Mouse (Mus musculus) T-helper 1 cell (primary cell): ENCODE results near the gene Ascc3.

Experiments used
- in situ Hi-C: fragments of 300-600 bp; cut with MboI, MseI; formaldehyde crosslinking; loops from one replicate; pipeline ENCODE4 v1.15.1; 2025; ENCODE audit warnings: high pct_unique_total_duplicates

The Ascc3 gene

DNA sequence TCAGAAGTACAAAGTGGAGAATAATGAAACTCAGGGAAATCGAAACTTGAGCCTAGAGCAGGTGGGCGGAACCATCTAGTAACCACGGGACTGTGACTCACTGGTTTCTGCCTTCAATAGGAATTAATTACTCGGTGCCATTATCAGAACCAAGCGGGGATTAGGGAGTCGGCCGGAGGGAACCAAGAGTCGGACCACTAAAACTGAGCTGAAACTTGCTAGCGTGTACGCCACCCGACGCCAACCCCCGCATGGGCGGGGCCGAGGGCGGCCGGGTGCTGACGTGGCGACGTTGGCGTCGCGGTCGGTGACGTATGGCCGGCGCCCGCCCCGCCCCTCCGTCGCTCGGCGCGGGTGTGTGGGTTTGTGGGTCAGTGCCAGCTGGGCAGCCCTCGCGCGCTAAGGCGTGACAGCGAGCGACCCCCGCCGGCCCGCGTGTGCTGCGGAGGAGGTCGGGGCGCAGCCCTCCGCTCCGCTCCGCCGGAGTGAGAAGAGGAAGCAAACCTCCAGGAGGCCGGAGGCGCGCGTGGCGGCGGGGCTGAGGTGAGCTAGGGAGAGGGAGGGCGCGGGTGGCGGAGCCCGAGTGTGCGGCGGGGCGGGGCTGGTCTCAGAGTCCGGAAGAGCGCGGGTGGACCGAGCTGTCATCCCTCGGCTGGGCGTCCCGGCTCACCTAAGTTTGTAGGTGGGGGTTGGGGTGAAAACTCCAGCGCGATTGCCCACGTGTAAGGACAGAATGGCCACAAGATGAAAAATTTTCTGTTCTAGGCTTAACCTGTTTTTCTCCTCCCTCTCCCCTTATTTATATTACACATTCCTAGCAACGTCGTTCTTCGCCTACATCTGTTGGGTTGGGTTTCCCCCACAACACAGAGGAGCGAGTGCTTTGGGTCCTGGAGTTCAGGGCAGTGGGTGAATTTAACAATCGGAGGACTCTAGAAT is at the start of gene Ascc3:
Ascc3 (plus strand) TSS at position 315 of the 939 bp plus-strand sequence.
- in situ Hi-C loops, result no loop called here

DNA sequence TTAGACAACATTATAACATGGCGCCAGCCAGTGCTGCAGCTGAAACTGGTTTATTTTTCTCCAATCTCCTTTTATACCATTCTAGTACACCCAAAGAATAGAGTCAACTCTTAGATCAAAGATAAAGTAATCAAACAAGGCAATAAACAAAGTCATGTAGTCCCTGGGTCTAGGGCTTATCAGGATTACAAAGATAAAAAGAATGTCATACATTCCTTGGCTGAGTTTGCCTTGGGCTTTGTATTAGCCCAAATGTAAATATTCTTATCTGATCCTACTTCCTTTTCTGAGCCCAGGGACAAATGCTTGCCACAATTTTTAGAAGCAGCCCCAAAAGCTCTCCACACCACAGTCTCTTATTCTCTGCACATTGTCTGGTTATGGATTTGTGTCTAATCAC is 7.7 kb upstream of the Ascc3 start:
- in situ Hi-C loops, result no loop called here

DNA sequence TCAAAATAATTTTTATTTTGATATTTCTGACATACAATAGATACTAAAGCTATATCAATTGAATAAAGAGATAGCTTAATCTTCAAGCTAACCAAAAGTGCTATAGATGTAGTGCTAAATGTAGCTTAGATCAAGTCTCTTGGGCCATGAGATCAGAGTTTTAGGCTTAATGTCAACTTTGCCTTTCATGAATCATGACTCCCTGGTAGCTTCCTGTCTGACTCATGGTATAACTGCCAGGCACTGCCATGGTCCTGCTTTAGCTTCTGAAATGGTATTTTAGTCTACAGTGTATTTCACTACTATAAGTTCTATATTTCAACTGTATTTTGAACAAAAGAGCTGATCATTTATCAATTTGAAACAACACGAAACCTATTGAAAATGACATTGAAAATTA is 5.9 kb upstream of the Ascc3 start:
- in situ Hi-C loops, result no loop called here

DNA sequence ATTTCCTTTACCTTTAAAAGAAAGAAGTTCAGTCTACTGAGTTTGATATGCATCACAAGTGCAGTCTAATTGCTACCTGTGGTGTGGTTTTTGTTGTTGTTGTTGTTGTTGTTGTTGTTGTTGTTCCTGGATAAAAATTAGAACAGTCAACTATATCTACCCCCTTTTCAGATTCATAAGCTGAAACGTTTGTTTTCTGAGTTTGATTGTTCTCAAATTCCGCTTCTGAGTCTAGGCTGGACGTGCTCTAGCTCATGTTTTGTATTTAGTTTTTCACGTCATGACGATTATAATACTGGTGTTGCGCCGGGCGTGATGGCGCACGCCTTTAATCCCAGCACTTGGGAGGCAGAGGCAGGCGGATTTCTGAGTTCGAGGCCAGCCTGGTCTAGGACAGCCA is 902 bp downstream of the Ascc3 start:
- in situ Hi-C loops, result no loop called here

DNA sequence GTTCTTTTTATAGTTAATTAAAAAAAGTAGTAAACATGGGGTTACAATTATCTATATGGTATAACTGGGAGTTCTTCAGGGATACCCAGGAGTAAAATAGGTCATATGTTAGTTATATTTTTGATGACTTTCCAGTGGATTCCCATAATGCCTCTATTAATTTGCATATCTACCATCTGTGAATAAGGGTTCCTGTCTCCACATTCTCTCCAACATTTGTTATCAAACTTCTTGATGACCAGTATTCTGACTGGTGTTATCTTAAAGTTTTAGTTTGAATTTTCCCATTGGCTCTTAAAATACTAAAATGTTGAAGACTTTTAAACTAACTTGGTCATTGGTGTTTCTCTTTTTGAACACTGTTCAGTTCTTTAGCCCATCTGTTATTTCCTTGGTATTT is 2.9 kb downstream of the Ascc3 start:
- in situ Hi-C loops, result no loop called here

DNA sequence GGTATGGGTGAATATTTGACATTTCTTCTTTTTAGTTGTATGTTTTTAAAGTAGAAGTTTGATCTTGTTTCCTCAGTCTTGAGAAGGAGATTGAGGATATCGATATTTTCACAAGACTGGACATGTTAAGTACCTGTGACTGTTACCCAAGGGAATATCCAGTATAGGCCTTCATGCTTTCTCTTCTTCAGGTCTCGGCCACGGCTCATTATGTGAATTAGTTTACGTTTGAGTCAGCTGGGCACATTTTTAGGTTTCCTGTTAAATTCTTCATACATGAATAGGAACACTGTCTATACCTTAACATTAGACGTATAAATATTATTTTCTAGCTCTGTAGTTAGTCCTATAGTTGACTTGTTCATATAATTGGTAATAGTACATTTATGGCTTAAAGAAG is 12.4 kb downstream of the Ascc3 start:
- in situ Hi-C loops, result no loop called here

- in situ Hi-C loops, result no loop called here
These were observed 21.4 kb downstream of the Ascc3 start for GRCm38 (mm10) chr10:50613840-50614239.

GRCm38 (mm10) chr10:50625874-50626273 is 33.4 kb downstream of the Ascc3 start:
- in situ Hi-C loops, result no loop called here

- in situ Hi-C loops, result no loop called here
These were observed 47.1 kb downstream of the Ascc3 start for GRCm38 (mm10) chr10:50639607-50640006.

DNA sequence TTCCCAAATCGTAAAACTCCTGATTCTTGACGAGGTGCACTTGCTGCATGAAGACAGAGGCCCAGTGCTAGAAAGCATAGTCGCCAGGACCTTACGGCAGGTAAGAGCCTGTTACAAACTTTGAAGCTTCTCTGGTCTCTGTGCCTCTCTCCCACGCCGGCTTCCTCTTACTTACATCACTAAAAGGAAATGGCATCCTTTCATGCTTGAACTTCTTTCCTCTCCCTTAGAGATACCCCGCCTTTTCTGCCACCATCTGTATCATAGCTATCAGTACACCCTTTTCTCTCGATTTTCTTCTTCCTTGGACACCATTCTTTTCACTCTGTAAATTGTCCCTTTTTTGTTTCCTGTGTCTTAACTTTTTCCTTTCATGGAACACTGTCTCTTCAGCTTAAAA is 58.1 kb downstream of the Ascc3 start:
- in situ Hi-C loops, result no loop called here

DNA sequence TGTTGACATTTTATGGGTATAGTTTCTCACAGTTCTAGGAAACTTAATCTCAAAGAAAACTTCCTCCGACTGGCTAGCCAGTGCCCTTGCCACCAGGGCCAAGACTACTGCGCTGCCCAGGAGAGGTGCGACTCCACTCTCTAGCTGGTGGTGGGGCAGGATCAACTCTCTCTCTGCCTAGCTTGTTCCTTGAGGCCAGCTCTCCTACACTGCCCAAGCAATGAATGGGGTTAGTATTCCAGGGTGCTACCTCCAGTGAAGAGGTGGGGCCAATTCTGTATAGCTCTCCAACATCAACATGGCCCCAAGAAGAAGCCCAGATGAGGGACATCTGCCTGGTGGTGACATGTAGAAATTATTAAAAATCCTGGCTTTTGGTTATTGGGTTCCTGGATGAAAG is 61.1 kb downstream of the Ascc3 start:
- in situ Hi-C loops, result no loop called here

- in situ Hi-C loops, result no loop called here
These were observed 64.9 kb downstream of the Ascc3 start for GRCm38 (mm10) chr10:50657352-50657751.

DNA sequence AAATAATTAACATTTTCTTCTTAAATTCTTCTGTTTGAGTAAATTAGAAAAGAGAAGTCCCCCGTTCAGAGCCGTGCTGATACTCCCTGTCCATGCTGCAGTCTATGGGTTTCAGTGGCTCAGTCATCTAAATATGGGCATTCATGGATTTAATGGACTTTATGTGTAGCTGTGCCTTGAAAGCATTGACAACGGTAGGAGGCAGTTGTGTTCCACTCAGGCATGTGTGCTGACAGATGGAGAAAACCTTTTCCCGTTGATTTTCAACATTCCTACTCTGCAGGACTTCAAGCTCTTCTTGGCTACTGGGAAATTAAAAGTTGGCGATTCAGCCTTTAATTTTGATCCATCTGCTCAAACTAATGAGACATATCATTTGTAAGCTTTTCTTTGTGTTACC is 79.0 kb downstream of the Ascc3 start:
- in situ Hi-C loops, result no loop called here

GRCm38 (mm10) chr10:50690324-50690723 is 97.9 kb downstream of the Ascc3 start:
- in situ Hi-C loops, result loop anchor here (25.0 kb wide), 1 partner anchor 722 kb away; no protein-coding TSS in a partner anchor

DNA sequence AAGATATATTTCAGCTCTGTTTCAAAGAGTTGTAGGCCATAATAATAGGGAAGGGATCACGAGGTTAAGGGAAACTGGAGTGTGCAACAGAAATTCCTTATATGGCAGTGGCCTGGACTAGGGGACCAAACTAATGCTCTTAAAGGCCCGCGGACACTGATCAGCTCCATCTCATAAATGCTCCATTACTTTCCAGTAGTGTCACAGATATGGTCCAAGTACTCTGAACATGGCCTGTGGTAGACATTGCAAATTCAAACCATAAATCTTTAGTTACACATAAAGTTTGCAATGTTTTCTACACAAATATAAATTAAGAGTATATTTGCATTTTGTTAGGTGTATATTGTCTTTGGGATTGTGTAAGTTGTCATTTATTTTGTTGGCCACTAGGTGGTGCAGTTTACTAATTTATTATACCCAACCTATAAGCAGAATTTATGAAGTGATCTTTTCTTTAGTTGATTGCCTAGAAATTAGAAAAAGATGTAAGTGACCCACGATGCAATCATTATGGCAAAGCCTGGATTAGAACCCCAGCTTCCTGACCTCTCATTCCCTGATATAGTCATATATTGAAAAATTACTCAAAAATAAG is 106.5 kb downstream of the Ascc3 start:
- in situ Hi-C loops, result loop anchor here (25.0 kb wide), 1 partner anchor 713 kb away; no protein-coding TSS in a partner anchor

DNA sequence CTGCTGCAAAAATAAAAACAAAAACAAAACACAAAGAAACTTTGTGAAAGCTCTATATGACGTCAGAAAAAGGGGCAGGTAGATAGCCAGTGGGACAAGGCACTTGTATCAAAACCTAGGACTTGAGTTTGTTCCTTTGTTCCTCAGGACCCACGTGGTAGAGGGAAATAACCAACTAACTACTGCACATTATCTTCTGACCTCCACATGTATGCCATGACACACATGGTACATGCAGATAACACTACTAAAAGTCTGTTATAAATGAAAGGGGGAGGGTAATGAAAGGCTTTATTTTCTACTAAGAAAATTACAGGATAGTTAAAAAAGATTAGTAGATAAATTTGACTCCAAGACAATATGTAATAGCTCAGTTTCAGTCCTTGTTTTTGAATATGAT is 109.3 kb downstream of the Ascc3 start:
- in situ Hi-C loops, result no loop called here

DNA sequence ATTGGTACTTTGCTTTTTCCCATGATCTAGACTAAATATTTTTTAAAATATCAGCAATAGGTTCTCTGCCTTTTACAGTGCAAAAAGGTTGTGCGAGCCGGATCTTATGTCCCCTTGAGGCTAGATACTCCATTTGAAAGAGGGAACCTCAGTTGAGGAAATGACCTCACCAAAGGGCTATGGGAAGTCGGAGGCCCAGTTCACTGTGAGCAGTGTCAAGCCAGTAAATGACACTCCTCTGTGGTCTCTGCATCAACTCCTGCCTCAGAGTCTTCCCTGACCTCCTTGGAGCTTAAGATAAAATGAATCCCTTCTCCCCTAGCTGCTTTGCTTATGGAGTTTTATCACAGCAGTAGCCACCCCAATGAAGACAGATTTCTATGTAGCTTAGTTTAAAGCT is 109.9 kb downstream of the Ascc3 start:
- in situ Hi-C loops, result no loop called here

DNA sequence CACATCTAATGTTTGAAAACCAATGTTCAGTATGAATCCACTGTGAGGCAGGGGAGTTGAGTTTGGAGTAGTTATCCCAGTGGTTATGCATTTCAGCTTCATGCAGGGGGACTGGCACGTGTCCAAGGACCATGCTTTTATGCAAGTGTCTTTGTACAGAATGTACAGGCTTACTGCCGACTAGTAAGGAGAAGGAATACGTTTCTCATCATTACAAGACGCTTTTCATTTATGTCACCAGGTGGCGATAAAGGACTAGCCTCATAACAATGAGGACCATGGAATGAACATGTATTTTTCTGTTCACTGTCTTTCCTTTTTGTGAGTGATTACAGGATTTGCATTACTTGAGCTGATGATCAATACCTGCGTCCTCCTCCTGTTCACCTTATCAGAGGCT is 111.7 kb downstream of the Ascc3 start:
- in situ Hi-C loops, result no loop called here

DNA sequence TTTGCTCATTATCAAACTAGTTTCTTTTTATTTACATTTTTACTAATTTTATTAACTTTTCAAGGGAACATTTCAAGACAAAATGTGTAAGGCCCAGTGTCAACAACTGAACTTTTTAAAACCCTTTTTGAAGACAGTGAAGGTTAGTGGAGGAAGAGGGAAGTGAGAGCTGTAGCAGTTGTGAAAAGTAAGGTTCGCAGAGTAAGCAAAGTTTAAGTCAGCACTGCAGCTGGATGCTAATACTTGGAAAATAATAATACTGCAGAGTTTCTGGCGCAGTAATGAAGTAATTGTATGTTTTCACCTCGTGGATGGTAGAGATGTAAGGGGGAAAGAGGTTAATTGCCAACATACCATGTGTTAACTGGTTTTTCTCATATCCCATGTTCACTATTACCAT is 112.4 kb downstream of the Ascc3 start:
- in situ Hi-C loops, result no loop called here

GRCm38 (mm10) chr10:50711286-50711685 is 118.8 kb downstream of the Ascc3 start:
- in situ Hi-C loops, result no loop called here

GRCm38 (mm10) chr10:50711765-50712164 is 119.3 kb downstream of the Ascc3 start:
- in situ Hi-C loops, result no loop called here

GRCm38 (mm10) chr10:50733459-50733858 is 141.0 kb downstream of the Ascc3 start:
- in situ Hi-C loops, result no loop called here

- in situ Hi-C loops, result no loop called here
These were observed 169.6 kb downstream of the Ascc3 start for GRCm38 (mm10) chr10:50762069-50762468.
